Mouse (Mus musculus): Measurements from ENCODE around the gene Macf1. TPM values are rescaled to one million over a fixed set of nuclear protein-coding genes. Genes with fewer than 3 reads are reported as not detected.

Gene Macf1
- polyA plus RNA-seq, 1 experiment from 2014 or later, result 28.9 TPM

- no peaks in the 10 kb centered on the region for H3K9me3 ChIP-seq (ENCODE audit: control insufficient read depth, low read length)
- ATAC-seq (ENCODE audit: low FRiP score, low TSS enrichment), result no peak
These were observed 281.9 kb downstream of the Macf1 start for GRCm38 (mm10) chr4:123402244-123402643.

GRCm38 (mm10) chr4:123401265-123401664, 282.9 kb downstream of the Macf1 start:
- ATAC-seq (ENCODE audit: low FRiP score, low TSS enrichment), result no peak
- TF ChIP-seq CTCF (IDR thresholded peaks at IDR 0.05; ENCODE audit: low read depth), result no peak
- no peak for TF ChIP-seq EP300 (optimal IDR thresholded peaks at IDR 0.05)
- Histone ChIP-seq H3K27ac (replicated peaks) (no peak overlapping the region), H3K4me1 (replicated peaks; ENCODE audit: control insufficient read depth, insufficient read depth) (peaks cover 5% of the 10 kb centered on the region; the same call in 1 of the 2 replicates), H3K4me2 (replicated peaks; ENCODE audit: low read depth) (no peak overlapping the region), H3K9me3 (ENCODE audit: control insufficient read depth, low read length) (no peaks in the 10 kb centered on the region), H3K9ac (ENCODE audit: low read length) (no peak overlapping the region), H3K4me3 (ENCODE audit: low read depth, low read length) (no peak overlapping the region), H3K27me3 (ENCODE audit: control insufficient read depth, insufficient read depth, low read length) (no peaks in the 10 kb centered on the region), H3K36me3 (ENCODE audit: control insufficient read depth, insufficient read depth, low read length) (peaks cover 14% of the 10 kb centered on the region)
- DNase-seq (ENCODE audit: low spot score), result no peak
- 68% methylated on average over 3 of the region's 3 CpGs for WGBS

More at GRCm38 (mm10) chr4:123402244-123402643, 281.9 kb downstream of the Macf1 start:
- no peak for DNase-seq (ENCODE audit: low spot score)
- H3K4me2 ChIP-seq (replicated peaks; ENCODE audit: low read depth), result no peak overlapping the region
- TF ChIP-seq CTCF (IDR thresholded peaks at IDR 0.05; ENCODE audit: low read depth) (no peak), EP300 (optimal IDR thresholded peaks at IDR 0.05) (no peak)
- H3K9ac ChIP-seq (ENCODE audit: low read length), result no peak overlapping the region
- WGBS, result 86% methylated on average over 1 of the region's 1 CpGs
- H3K36me3 ChIP-seq (ENCODE audit: control insufficient read depth, insufficient read depth, low read length), result peaks cover 12% of the 10 kb centered on the region
- H3K4me3 ChIP-seq (ENCODE audit: low read depth, low read length), result no peak overlapping the region
- no peaks in the 10 kb centered on the region for H3K27me3 ChIP-seq (ENCODE audit: control insufficient read depth, insufficient read depth, low read length)
- H3K4me1 ChIP-seq (replicated peaks; ENCODE audit: control insufficient read depth, insufficient read depth), result peaks cover 5% of the 10 kb centered on the region; the same call in 1 of the 2 replicates
- H3K27ac ChIP-seq (replicated peaks), result no peak overlapping the region

GRCm38 (mm10) chr4:123397643-123398434, 286.3 kb downstream of the Macf1 start:
- no peak overlapping the region for H3K4me3 ChIP-seq (ENCODE audit: low read depth, low read length)
- WGBS, result 62% methylated on average over 5 of the region's 5 CpGs
- no peaks in the 10 kb centered on the region for H3K27me3 ChIP-seq (ENCODE audit: control insufficient read depth, insufficient read depth, low read length)
- no peak for ATAC-seq (ENCODE audit: low FRiP score, low TSS enrichment)
- no peak for DNase-seq (ENCODE audit: low spot score)
- TF ChIP-seq EP300 (optimal IDR thresholded peaks at IDR 0.05) (no peak), CTCF (IDR thresholded peaks at IDR 0.05; ENCODE audit: low read depth) (no peak)
- no peaks in the 10 kb centered on the region for H3K4me1 ChIP-seq (replicated peaks; ENCODE audit: control insufficient read depth, insufficient read depth)
- H3K9me3 ChIP-seq (ENCODE audit: control insufficient read depth, low read length), result no peaks in the 10 kb centered on the region
- no peak overlapping the region for H3K9ac ChIP-seq (ENCODE audit: low read length)
- H3K4me2 ChIP-seq (replicated peaks; ENCODE audit: low read depth), result no peak overlapping the region
- no peak overlapping the region for H3K27ac ChIP-seq (replicated peaks)
- H3K36me3 ChIP-seq (ENCODE audit: control insufficient read depth, insufficient read depth, low read length), result peaks cover 22% of the 10 kb centered on the region

DNA sequence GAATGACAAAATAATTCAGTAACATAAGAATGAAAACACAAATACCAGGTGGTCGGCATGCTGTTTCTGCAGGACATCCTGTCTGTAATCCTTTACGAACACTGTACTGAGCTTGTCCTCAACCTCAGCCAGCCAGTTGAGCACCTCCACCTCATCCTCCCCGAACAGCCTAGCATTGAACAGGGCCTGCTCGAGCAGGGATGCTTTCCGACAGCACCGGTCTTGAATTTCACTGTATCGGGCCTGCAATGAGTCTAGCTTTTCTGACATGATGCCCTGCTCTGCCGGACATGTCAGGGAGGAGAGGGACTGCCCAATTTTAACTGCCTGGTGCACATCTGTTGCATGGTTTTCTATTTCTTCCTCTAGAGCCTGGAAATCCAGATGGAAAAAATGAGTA, 287.1 kb downstream of the Macf1 start:
- no peak overlapping the region for H3K27ac ChIP-seq (replicated peaks)
- WGBS, result 92% methylated on average over 8 of the region's 8 CpGs

DNA sequence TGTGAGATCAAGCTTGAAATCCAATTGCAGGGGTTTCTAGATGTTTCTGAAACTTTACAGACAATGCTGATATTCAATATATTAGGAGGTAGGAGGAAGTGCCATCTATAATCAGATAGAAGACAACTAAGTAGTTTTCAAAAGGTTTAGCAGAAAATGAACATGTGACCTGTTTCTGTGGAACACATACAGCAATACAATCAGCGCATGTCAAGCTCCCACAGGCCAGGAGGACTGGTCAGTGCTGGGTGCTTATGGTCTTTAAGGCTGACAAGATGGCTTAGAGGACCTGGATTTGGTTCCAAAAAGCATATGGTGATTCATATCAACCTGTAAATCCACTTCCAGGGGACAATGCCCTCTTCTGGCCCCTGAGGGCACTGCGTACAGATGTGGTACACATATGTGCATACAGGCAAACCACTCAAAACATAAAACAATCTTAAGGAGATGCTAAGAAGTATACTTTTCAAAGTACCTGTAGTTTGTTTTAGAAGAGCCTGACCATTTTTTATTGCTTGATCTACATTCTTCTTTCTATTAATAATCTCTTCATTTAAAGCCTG, 288.6 kb downstream of the Macf1 start:
- TF ChIP-seq CTCF (IDR thresholded peaks at IDR 0.05; ENCODE audit: low read depth) (peak; percentile 46), EP300 (optimal IDR thresholded peaks at IDR 0.05) (no peak)
- H3K36me3 ChIP-seq (ENCODE audit: control insufficient read depth, insufficient read depth, low read length), result peaks cover 21% of the 10 kb centered on the region
- H3K4me2 ChIP-seq (replicated peaks; ENCODE audit: low read depth), result no peak overlapping the region
- ATAC-seq (ENCODE audit: low FRiP score, low TSS enrichment) (no peak), DNase-seq (ENCODE audit: low spot score) (no peak)
- WGBS, result 100% methylated on average over 2 of the region's 2 CpGs
- H3K4me3 ChIP-seq (ENCODE audit: low read depth, low read length), result no peak overlapping the region
- H3K4me1 ChIP-seq (replicated peaks; ENCODE audit: control insufficient read depth, insufficient read depth), result no peaks in the 10 kb centered on the region
- no peaks in the 10 kb centered on the region for H3K27me3 ChIP-seq (ENCODE audit: control insufficient read depth, insufficient read depth, low read length)
- no peak overlapping the region for H3K9ac ChIP-seq (ENCODE audit: low read length)
- H3K9me3 ChIP-seq (ENCODE audit: control insufficient read depth, low read length), result no peaks in the 10 kb centered on the region
- H3K27ac ChIP-seq (replicated peaks), result no peak overlapping the region

More for the DNA sequence above, 287.1 kb downstream of the Macf1 start:
- Histone ChIP-seq H3K36me3 (ENCODE audit: control insufficient read depth, insufficient read depth, low read length) (peaks cover 24% of the 10 kb centered on the region), H3K27me3 (ENCODE audit: control insufficient read depth, insufficient read depth, low read length) (no peaks in the 10 kb centered on the region), H3K4me2 (replicated peaks; ENCODE audit: low read depth) (no peak overlapping the region), H3K9ac (ENCODE audit: low read length) (no peak overlapping the region), H3K4me1 (replicated peaks; ENCODE audit: control insufficient read depth, insufficient read depth) (no peaks in the 10 kb centered on the region), H3K4me3 (ENCODE audit: low read depth, low read length) (no peak overlapping the region), H3K9me3 (ENCODE audit: control insufficient read depth, low read length) (no peaks in the 10 kb centered on the region)
- DNase-seq (ENCODE audit: low spot score), result no peak
- ATAC-seq (ENCODE audit: low FRiP score, low TSS enrichment), result no peak
- TF ChIP-seq EP300 (optimal IDR thresholded peaks at IDR 0.05), result no peak

- TF ChIP-seq EP300 (optimal IDR thresholded peaks at IDR 0.05) (no peak), CTCF (IDR thresholded peaks at IDR 0.05; ENCODE audit: low read depth) (no peak)
- H3K4me1 ChIP-seq (replicated peaks; ENCODE audit: control insufficient read depth, insufficient read depth), result no peaks in the 10 kb centered on the region
- H3K9me3 ChIP-seq (ENCODE audit: control insufficient read depth, low read length), result no peaks in the 10 kb centered on the region
- H3K36me3 ChIP-seq (ENCODE audit: control insufficient read depth, insufficient read depth, low read length), result peaks cover 22% of the 10 kb centered on the region
- no peak overlapping the region for H3K4me3 ChIP-seq (ENCODE audit: low read depth, low read length)
- DNase-seq (ENCODE audit: low spot score) (no peak), ATAC-seq (ENCODE audit: low FRiP score, low TSS enrichment) (no peak)
- no peak overlapping the region for H3K27ac ChIP-seq (replicated peaks)
- no peak overlapping the region for H3K4me2 ChIP-seq (replicated peaks; ENCODE audit: low read depth)
- WGBS, result 87% methylated on average over 5 of the region's 5 CpGs
- no peak overlapping the region for H3K9ac ChIP-seq (ENCODE audit: low read length)
- H3K27me3 ChIP-seq (ENCODE audit: control insufficient read depth, insufficient read depth, low read length), result no peaks in the 10 kb centered on the region
These were observed 289.3 kb downstream of the Macf1 start for GRCm38 (mm10) chr4:123394878-123395277.

All from stomach, postnatal 0 days (tissue).